Mouse (Mus musculus) mouse trophoblast stem cell (cell line): ENCODE measurements around the gene Wee2.

ENCODE experiments used
- in situ Hi-C, 2 experiments: fragments of 300-500 bp; cut with MseI, MboI; formaldehyde crosslinking; loops; 2 replicates in 1 of 2; 3 replicates in 1 of 2; pipeline ENCODE4 v1.15.1; 2025

Gene Wee2

GRCm38 (mm10) chr6:40435151-40436046, 3.5 kb upstream of the Wee2 start:
- in situ Hi-C loops: no loop called here

GRCm38 (mm10) chr6:40436047-40436483, 2.8 kb upstream of the Wee2 start, which contains the start of gene E330009J07Rik:
Gene E330009J07Rik, minus strand, starts transcription at chr6:40436135.
- in situ Hi-C loops: no loop called here

- in situ Hi-C loops: no loop called here
Observed at GRCm38 (mm10) chr6:40439731-40440130, 843 bp downstream of the Wee2 start.

GRCm38 (mm10) chr6:40441276-40441675, 2.4 kb downstream of the Wee2 start:
- in situ Hi-C loops: no loop called here

GRCm38 (mm10) chr6:40441755-40442154, 2.9 kb downstream of the Wee2 start:
- in situ Hi-C loops: no loop called here

- in situ Hi-C loops: no loop called here
Observed at GRCm38 (mm10) chr6:40443281-40443928, 4.5 kb downstream of the Wee2 start.

- in situ Hi-C loops: no loop called here
Observed at GRCm38 (mm10) chr6:40448626-40449025, 9.7 kb downstream of the Wee2 start.

- in situ Hi-C loops: no loop called here
Observed at GRCm38 (mm10) chr6:40454436-40455041, 15.7 kb downstream of the Wee2 start.

- in situ Hi-C loops: no loop called here
Observed at GRCm38 (mm10) chr6:40465710-40466109, 26.8 kb downstream of the Wee2 start.

GRCm38 (mm10) chr6:40470916-40471719, 32.2 kb downstream of the Wee2 start, which contains the start of gene Ssbp1:
Gene Ssbp1, plus strand, starts transcription at chr6:40471352.
- in situ Hi-C loops: no loop called here

GRCm38 (mm10) chr6:40471720-40472010, 32.8 kb downstream of the Wee2 start:
- in situ Hi-C loops: no loop called here

- in situ Hi-C loops: no loop called here
Observed at GRCm38 (mm10) chr6:40476132-40476531, 37.2 kb downstream of the Wee2 start.

GRCm38 (mm10) chr6:40479705-40480104, 40.8 kb downstream of the Wee2 start:
- in situ Hi-C loops: no loop called here

- in situ Hi-C loops: no loop called here
Observed at GRCm38 (mm10) chr6:40482318-40482717, 43.4 kb downstream of the Wee2 start.

- in situ Hi-C loops: no loop called here
Observed at GRCm38 (mm10) chr6:40490933-40491332, 52.0 kb downstream of the Wee2 start, which contains the start of gene Tas2r137. Gene Tas2r137, plus strand, starts transcription at chr6:40491233.

- in situ Hi-C loops: no loop called here
Observed at GRCm38 (mm10) chr6:40493229-40493628, 54.3 kb downstream of the Wee2 start, which contains the start of gene Tas2r108. Gene Tas2r108, plus strand, starts transcription at chr6:40493529.
